Comparison of ENCODE assay signal across 26 mouse cellular contexts in genomic region chr9:93857937-93858336, GRCm38 (mm10).
"Had no signal": no experiment of that assay in that cellular context is flagged by ENCODE, and none has a peak within 500 bp of the region (broad histone marks: within the 10 kb centered on the region; RNA-seq: fewer than 3 reads in every experiment).

No protein-coding gene starts in this region.

- H3K4me3 ChIP-seq: embryonic facial prominence, embryonic 10.5 days; embryonic facial prominence, embryonic 12.5 days; embryonic facial prominence, embryonic 13.5 days; embryonic facial prominence, embryonic 15.5 days; erythroblast, embryonic 14.5 days; forebrain, embryonic 10.5 days; forebrain, embryonic 13.5 days; forebrain, embryonic 15.5 days; gastrocnemius, adult 2 months; heart, adult 2 months; heart, embryonic 10.5 days had no signal

- H3K9ac ChIP-seq: embryonic facial prominence, embryonic 12.5 days; embryonic facial prominence, embryonic 13.5 days; embryonic facial prominence, embryonic 15.5 days; forebrain, embryonic 13.5 days; forebrain, embryonic 15.5 days; forebrain, postnatal 0 days had no signal

- H3K4me2 ChIP-seq: embryonic facial prominence, embryonic 12.5 days; embryonic facial prominence, embryonic 13.5 days; embryonic facial prominence, embryonic 15.5 days; forebrain, embryonic 13.5 days; forebrain, embryonic 15.5 days had no signal

- ATAC-seq: forebrain, embryonic 13.5 days; forebrain, embryonic 14.5 days; forebrain, embryonic 15.5 days; forebrain, embryonic 16.5 days; forebrain, postnatal 0 days had no signal

- H3K27ac ChIP-seq: embryonic facial prominence, embryonic 10.5 days; embryonic facial prominence, embryonic 12.5 days; embryonic facial prominence, embryonic 13.5 days; embryonic facial prominence, embryonic 15.5 days; forebrain, embryonic 10.5 days; forebrain, embryonic 13.5 days; forebrain, embryonic 15.5 days; gastrocnemius, adult 2 months; heart, adult 2 months; heart, embryonic 10.5 days had no signal

- H3K9me3 ChIP-seq: embryonic facial prominence, embryonic 10.5 days; embryonic facial prominence, embryonic 12.5 days; embryonic facial prominence, embryonic 13.5 days; embryonic facial prominence, embryonic 15.5 days; forebrain, embryonic 10.5 days; forebrain, embryonic 13.5 days; forebrain, embryonic 15.5 days; heart, embryonic 10.5 days had no signal

- H3K36me3 ChIP-seq: embryonic facial prominence, embryonic 10.5 days; embryonic facial prominence, embryonic 12.5 days; embryonic facial prominence, embryonic 13.5 days; embryonic facial prominence, embryonic 15.5 days; forebrain, embryonic 10.5 days; forebrain, embryonic 15.5 days; heart, embryonic 10.5 days had no signal

- H3K4me1 ChIP-seq: embryonic facial prominence, embryonic 10.5 days; embryonic facial prominence, embryonic 12.5 days; embryonic facial prominence, embryonic 13.5 days; embryonic facial prominence, embryonic 15.5 days; forebrain, embryonic 10.5 days; forebrain, embryonic 13.5 days; forebrain, embryonic 15.5 days; heart, embryonic 10.5 days had no signal

- DNase-seq: cerebellum, adult 9-11 months; cerebellum, postnatal 10 days; cerebellum, postnatal 14 days; cerebellum, postnatal 25 days; cerebellum, postnatal 36 days; embryo, embryonic 11 days; forebrain, postnatal 0 days; gastrocnemius, adult 2 months; gastrocnemius, postnatal 10 days; gastrocnemius, postnatal 14 days; gastrocnemius, postnatal 25 days; gastrocnemius, postnatal 36 days; heart, adult 11 months; heart, adult 18-20 months; heart, adult 2 months had no signal

- H3K27me3 ChIP-seq: embryonic facial prominence, embryonic 12.5 days; embryonic facial prominence, embryonic 13.5 days; embryonic facial prominence, embryonic 15.5 days; forebrain, embryonic 13.5 days; forebrain, embryonic 15.5 days had no signal
